Mouse (Mus musculus): ENCODE data around the gene Tmpo. TPM values are rescaled to one million over a fixed set of nuclear protein-coding genes. Genes with fewer than 3 reads are reported as not detected.
A peak's percentile ranks its signal among the peaks of the same experiment; 100 is the strongest.

Tmpo gene
- polyA plus RNA-seq, 1 experiment from 2014 or later = 192 TPM

DNA sequence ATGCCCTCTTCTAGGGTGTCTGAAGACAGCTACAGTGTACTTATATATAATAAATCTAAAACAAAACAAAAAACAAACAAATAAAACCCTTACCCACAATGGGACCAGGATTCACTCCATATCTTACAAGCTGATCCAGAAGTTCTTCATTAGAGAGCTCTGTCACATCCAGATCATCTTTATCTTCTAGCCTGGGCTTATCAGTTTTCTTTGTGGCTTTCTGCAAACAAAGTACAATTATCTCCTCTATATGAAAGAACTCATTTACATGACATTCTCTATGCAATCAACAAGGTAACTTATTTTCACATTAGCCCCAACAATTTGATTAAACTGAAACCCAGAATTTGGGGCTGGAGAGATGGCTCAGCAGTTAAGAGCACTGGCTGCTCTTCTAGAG, 15.3 kb downstream of the Tmpo start:
- peaks cover 18% of the 10 kb centered on the region; the same call in 1 of the 2 replicates for H3K4me1 ChIP-seq
- H3K27ac ChIP-seq = no peak overlapping the region
- H3K36me3 ChIP-seq = peaks cover 59% of the 10 kb centered on the region
- no peak for DNase-seq (ENCODE audit: low spot score)
- H3K27me3 ChIP-seq (ENCODE audit: insufficient read depth, poor library complexity, severe bottlenecking) = no peaks in the 10 kb centered on the region
- H3K4me3 ChIP-seq = no peak overlapping the region
- no peaks in the 10 kb centered on the region for H3K9me3 ChIP-seq

DNA sequence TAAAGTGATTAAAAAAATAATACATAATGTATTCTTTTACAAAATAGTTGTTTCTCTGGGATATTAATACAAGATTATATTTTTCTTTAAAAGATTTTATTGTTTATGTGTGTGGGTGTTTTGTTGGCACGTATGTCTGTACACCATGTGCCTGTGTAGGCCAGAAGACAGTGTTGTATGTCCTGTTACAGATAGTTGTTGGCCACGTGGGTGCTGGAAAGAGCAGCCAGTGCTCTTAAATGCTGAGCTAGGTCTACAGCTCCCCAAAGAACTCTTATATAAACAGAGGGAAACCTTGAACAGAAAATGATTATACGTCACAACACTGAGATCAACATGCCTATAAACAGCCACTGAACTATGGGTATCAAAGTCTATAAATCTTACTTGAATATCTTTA, 16.6 kb downstream of the Tmpo start:
- peak; percentile 20 for DNase-seq (ENCODE audit: low spot score)
- no peaks in the 10 kb centered on the region for H3K27me3 ChIP-seq (ENCODE audit: insufficient read depth, poor library complexity, severe bottlenecking)
- peaks cover 18% of the 10 kb centered on the region; the same call in 1 of the 2 replicates for H3K4me1 ChIP-seq
- H3K9me3 ChIP-seq = no peaks in the 10 kb centered on the region
- H3K27ac ChIP-seq = no peak overlapping the region
- H3K36me3 ChIP-seq = peaks cover 73% of the 10 kb centered on the region
- H3K4me3 ChIP-seq = no peak overlapping the region
- WGBS = 85% methylated on average over 3 of the region's 3 CpGs

DNA sequence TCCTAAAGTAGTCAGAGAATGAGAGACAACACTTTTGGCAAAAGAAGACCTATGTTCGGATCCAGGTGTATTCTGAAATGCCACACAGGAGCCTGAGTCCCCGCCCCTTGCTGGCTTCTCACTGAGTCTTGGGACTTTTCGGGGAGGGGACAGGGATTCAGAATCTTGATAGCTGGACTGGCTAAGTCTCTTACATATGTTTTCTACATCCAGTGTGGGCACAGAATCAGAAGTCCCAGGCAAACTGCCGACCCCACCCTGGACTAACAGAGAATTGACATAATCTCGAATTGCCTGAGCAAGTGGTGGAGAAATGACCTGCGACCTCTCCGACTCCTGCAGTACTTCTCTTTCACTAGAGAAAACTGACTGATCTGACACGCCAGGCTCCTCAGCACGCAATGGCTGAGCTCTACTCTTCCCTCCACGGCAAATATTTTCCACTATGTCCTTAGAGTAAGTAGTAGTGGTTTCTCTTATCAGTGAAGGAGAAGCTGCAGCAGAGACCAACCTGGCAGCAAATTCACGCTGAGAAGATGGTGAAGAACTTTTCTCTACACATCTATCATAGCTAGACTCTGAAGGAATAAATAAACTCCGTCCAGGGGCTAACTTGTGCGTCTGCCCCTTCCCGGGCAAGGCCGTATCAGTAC, 18.5 kb downstream of the Tmpo start:
- Histone ChIP-seq H3K4me3 (no peak overlapping the region), H3K4me1 (peaks cover 8% of the 10 kb centered on the region; the same call in 1 of the 2 replicates), H3K36me3 (peaks cover 87% of the 10 kb centered on the region), H3K27ac (no peak overlapping the region), H3K9me3 (no peaks in the 10 kb centered on the region), H3K27me3 (ENCODE audit: insufficient read depth, poor library complexity, severe bottlenecking) (no peaks in the 10 kb centered on the region)
- DNase-seq (ENCODE audit: low spot score) = peak; percentile 52
- WGBS = 87% methylated on average over 15 of the region's 15 CpGs

DNA sequence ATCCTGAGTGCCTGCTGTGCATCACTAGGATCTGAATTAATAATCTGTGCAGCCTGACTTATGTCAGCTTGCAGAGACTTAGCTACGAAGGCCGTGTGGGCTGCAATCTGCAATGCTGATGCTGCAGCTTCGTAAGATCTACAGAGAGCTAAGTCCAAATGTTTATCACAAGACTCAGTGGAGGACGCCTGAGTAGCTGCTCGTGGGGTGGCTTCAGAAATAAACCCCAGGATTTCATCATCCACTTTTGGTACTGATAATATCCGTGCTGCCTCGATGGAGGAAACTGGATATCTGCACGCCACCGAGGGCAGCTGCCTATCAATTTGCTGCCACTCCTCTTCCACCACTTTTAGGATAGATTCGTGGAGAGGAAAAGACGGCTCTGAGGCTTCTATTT, 19.0 kb downstream of the Tmpo start:
- no peak overlapping the region for H3K27ac ChIP-seq
- H3K9me3 ChIP-seq = no peaks in the 10 kb centered on the region
- peaks cover 3% of the 10 kb centered on the region; the same call in 1 of the 2 replicates for H3K4me1 ChIP-seq
- WGBS = 77% methylated on average over 11 of the region's 11 CpGs
- no peak overlapping the region for H3K4me3 ChIP-seq
- DNase-seq (ENCODE audit: low spot score) = no peak
- no peaks in the 10 kb centered on the region for H3K27me3 ChIP-seq (ENCODE audit: insufficient read depth, poor library complexity, severe bottlenecking)
- H3K36me3 ChIP-seq = peaks cover 92% of the 10 kb centered on the region

DNA sequence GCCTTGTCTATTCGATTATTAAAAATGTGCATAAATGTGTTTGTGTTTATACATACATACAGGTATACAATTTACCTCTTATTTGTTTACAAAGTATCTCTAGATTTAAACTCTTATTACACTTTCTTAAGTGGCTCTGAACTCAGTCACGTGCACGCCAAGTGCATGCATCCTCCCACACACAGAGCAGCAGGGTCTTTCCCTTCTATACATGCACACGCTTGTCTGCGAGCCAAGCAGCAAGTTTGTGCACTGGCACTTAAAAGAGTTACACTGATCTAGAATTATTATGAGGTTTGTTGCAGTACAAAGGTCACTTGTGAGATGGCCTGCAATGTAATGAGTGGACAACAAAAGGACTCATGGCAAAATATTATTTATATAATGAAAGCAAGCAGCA, 20.1 kb downstream of the Tmpo start:
- Histone ChIP-seq H3K4me1 (no peaks in the 10 kb centered on the region), H3K9me3 (no peaks in the 10 kb centered on the region), H3K36me3 (peaks cover 98% of the 10 kb centered on the region), H3K27ac (no peak overlapping the region), H3K4me3 (no peak overlapping the region), H3K27me3 (ENCODE audit: insufficient read depth, poor library complexity, severe bottlenecking) (no peaks in the 10 kb centered on the region)
- DNase-seq (ENCODE audit: low spot score) = peak; percentile 6
- WGBS = 93% methylated on average over 5 of the region's 5 CpGs

DNA sequence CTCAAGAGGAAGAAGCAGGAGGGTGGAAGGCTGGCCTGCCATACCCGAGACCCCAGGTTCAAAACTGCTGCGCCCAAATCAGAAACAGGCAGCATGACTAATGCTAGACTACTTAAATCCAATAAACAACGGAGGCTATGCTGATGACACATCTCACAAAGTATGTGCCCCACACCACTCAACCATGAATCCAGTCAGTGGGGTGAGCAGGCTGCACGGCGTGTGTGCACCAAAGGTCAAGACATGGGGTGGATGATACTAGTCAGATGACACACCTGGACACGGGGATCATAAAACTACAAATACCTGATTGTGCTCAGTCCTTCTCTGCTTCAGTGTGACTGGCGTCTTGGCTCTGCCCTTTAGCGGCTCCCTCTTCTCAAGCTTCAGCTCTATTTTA, 22.7 kb downstream of the Tmpo start:
- H3K27ac ChIP-seq = no peak overlapping the region
- H3K4me1 ChIP-seq = no peaks in the 10 kb centered on the region
- no peak for DNase-seq (ENCODE audit: low spot score)
- peaks cover 97% of the 10 kb centered on the region for H3K36me3 ChIP-seq
- H3K4me3 ChIP-seq = no peak overlapping the region
- whole genome bisulfite sequencing = 85% methylated on average over 8 of the region's 8 CpGs
- H3K27me3 ChIP-seq (ENCODE audit: insufficient read depth, poor library complexity, severe bottlenecking) = no peaks in the 10 kb centered on the region
- no peaks in the 10 kb centered on the region for H3K9me3 ChIP-seq

DNA sequence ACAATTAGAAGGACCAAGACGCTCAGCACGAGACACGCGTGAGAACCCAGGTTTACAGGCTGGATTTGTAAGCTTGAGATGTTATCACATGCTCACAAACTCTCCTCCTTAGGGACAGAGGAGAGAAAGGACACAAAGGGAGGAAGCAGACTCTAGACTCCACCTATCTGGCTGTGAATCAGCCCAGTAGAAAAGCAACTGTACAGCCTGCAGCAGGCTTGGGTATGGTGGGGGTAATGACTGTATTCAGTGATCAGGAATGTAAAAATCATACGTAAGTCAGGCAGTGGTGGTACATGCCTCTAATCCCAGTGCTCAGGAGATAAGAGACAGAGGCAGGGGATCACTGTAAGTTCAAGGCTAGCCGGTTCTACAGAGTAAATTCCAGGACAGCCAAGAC, 24.8 kb downstream of the Tmpo start:
- 77% methylated on average over 6 of the region's 6 CpGs for WGBS
- no peak for DNase-seq (ENCODE audit: low spot score)
- no peaks in the 10 kb centered on the region for H3K27me3 ChIP-seq (ENCODE audit: insufficient read depth, poor library complexity, severe bottlenecking)
- H3K36me3 ChIP-seq = peaks cover 95% of the 10 kb centered on the region
- no peak overlapping the region for H3K4me3 ChIP-seq
- no peaks in the 10 kb centered on the region for H3K4me1 ChIP-seq
- no peaks in the 10 kb centered on the region for H3K9me3 ChIP-seq
- no peak overlapping the region for H3K27ac ChIP-seq

DNA sequence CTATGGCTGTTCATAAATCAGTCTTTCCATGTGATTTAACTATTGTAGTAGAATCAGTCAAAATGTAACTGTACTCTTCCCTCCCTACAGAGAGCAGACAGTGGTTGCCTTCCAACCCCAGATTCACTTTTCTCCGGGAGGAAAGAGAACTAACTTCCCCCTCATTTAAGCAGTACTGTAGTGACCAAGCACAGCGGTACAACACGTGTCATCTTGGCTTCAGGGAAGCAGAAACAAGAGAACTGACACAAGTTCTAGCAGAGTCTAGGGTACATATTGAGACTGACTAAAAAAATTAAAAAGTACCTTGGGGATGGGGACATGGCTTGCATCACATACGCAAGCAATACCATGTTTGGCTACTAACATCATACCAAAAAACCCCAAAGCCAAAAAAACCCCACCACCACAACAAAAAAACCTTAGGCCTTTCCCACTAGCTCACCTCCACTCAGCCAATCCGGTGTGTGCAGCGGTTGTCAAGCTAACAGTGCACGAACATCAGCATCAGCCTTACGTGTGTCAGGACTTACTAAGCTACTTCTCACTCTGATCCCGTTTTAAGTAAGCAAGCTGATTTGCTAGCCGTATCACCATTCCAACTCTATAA, 27.1 kb downstream of the Tmpo start:
- Histone ChIP-seq H3K36me3 (peaks cover 96% of the 10 kb centered on the region), H3K4me1 (no peaks in the 10 kb centered on the region), H3K9me3 (no peaks in the 10 kb centered on the region), H3K4me3 (no peak overlapping the region), H3K27ac (no peak overlapping the region), H3K27me3 (ENCODE audit: insufficient read depth, poor library complexity, severe bottlenecking) (no peaks in the 10 kb centered on the region)
- DNase-seq (ENCODE audit: low spot score) = no peak
- 93% methylated on average over 10 of the region's 10 CpGs for WGBS

DNA sequence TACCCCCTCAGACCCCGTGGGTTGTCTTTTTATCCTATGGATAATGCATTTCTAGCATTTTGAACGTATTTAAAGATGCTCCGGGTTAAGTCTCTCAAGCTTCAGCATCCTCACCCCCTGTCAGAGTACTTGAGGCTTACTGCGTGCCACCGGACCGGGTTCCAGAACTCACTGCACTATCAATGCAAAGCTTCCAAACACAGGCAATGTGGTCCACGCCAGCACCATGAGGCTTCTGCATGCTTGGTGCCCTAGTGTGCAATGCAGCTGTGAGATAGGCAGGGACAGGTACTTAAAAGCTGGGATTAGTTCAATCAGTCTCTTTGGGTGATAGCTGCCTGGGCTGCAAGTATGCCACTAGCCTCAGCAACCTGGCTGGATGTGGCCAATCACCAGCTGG, 35.7 kb downstream of the Tmpo start:
- H3K4me3 ChIP-seq = no peak overlapping the region
- peaks cover 52% of the 10 kb centered on the region for H3K36me3 ChIP-seq
- no peaks in the 10 kb centered on the region for H3K9me3 ChIP-seq
- 95% methylated on average over 7 of the region's 7 CpGs for WGBS
- no peaks in the 10 kb centered on the region for H3K4me1 ChIP-seq
- no peak overlapping the region for H3K27ac ChIP-seq
- DNase-seq (ENCODE audit: low spot score) = no peak
- H3K27me3 ChIP-seq (ENCODE audit: insufficient read depth, poor library complexity, severe bottlenecking) = no peaks in the 10 kb centered on the region

DNA sequence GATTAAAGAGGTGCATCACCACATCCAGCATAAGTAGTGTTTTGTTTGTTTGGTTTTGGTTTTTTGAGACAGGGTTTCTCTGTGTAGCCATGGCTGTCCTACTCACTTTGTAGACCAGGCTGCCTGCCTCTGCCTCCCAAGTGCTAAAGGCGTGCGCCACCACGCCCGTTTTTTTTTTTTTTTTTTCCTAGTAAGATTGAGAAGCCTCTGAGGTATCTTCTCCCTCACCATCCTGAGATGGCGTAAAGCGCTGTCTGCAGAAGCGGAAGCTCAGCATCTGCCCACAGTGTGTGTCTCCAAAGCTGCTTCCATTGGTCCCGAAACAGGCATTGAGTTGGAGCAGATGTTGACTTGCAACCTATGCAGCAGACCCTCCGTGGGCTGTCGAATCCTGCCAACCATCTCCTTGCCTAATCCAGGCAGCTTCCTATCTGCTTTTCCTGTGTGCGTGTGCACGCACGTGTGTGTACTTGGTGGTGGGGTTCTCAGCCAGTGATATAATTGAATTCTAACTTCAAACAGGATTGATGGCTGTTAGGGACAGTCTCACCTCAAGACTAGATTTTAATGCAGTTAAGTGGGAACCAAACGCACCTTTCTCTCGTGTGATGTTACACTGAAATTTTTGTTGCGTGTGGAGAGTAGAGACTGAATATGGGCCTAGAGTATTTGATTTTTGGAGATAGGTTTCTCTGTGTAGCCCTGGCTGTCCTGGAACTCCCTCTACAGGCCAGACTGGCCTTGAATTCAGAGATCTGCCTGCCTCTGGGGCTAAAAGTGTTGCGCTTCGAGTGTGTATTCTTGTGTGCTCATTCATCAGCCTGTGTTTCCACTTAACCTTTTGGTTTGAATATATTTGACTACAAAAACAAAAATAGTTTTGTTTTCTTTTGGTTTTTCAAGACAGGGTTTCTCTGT, 37.5 kb downstream of the Tmpo start:
- Histone ChIP-seq H3K9me3 (no peaks in the 10 kb centered on the region), H3K27ac (no peak overlapping the region), H3K36me3 (peaks cover 33% of the 10 kb centered on the region), H3K4me1 (peaks cover 9% of the 10 kb centered on the region; the same call in 1 of the 2 replicates), H3K4me3 (no peak overlapping the region), H3K27me3 (ENCODE audit: insufficient read depth, poor library complexity, severe bottlenecking) (no peaks in the 10 kb centered on the region)
- 64% methylated on average over 18 of the region's 18 CpGs for WGBS
- no peak for DNase-seq (ENCODE audit: low spot score)

DNA sequence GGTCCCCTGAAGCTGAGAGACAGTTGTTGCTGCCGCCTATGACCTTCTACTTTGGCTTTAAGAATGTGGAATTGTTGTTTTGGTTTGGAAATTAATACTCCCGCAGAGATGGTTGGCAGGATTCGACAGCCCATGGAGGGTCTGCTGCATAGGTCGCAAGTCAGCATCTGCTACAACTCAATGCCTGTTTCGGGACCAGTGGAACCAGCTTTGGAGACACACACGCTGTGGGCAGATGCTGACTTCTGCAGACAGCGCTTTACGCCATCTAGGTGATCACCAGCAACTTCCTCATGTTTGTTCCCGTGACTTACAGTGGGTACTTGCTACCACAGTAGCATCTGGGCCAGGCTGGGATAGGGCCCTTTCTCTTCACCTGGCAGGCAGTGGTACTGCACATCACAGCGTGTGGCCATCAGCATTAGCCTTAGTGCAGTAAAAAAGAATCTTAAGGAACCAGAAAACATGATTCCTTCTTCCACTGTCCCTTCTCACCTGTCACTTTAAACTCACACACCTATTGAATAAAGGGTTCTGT, 38.4 kb downstream of the Tmpo start:
- Histone ChIP-seq H3K4me1 (peaks cover 13% of the 10 kb centered on the region; the same call in 1 of the 2 replicates), H3K4me3 (no peak overlapping the region), H3K9me3 (no peaks in the 10 kb centered on the region), H3K27me3 (ENCODE audit: insufficient read depth, poor library complexity, severe bottlenecking) (no peaks in the 10 kb centered on the region), H3K27ac (no peak overlapping the region), H3K36me3 (peaks cover 26% of the 10 kb centered on the region)
- 72% methylated on average over 10 of the region's 10 CpGs for WGBS
- DNase-seq (ENCODE audit: low spot score) = no peak

DNA sequence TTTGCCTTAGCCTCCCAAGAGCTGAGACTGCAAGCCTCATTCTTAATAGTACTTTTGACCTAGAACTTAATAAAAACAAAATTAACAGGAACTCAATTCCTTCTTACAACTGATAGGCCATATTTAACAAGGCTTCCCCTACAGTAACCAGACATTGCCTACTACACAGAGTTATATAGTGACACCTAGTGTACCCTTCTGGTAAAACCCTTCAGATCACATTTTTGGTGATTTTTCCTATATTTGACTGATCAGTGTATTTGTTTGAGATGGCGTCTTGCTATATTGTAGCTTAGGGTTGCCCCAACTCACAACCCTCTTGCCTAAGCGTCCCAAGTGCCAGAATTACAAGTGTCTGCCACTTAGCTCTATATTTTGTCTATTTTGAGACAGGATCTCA, 39.6 kb downstream of the Tmpo start:
- peaks cover 13% of the 10 kb centered on the region; the same call in 1 of the 2 replicates for H3K4me1 ChIP-seq
- no peak overlapping the region for H3K27ac ChIP-seq
- H3K9me3 ChIP-seq = no peaks in the 10 kb centered on the region
- H3K4me3 ChIP-seq = no peak overlapping the region
- H3K27me3 ChIP-seq (ENCODE audit: insufficient read depth, poor library complexity, severe bottlenecking) = no peaks in the 10 kb centered on the region
- 42% methylated on average over 2 of the region's 2 CpGs for WGBS
- H3K36me3 ChIP-seq = peaks cover 15% of the 10 kb centered on the region
- no peak for DNase-seq (ENCODE audit: low spot score)

All from heart, embryonic 10.5 days (tissue).